Mouse (Mus musculus) CH12.LX (cell line): ENCODE results near the gene Sarnp.

Experiments
- CTCF ChIP-seq, 2 experiments: IDR thresholded peaks in 1 of 2; conservative IDR thresholded peaks in 1 of 2; 2 replicates each; pipeline ENCODE4 v1.5.1; 2011 to 2012; ENCODE audit warnings: low read depth in 2 of 2, low read length in 2 of 2, improper control_type of control experiment in 1 of 2, inconsistent platforms in 1 of 2, mild to moderate bottlenecking in 1 of 2, moderate library complexity in 1 of 2
- POLR2A ChIP-seq: IDR thresholded peaks from 2 replicates; pipeline ENCODE4 v1.6.1; 2011; ENCODE audit warnings: low read depth, mild to moderate bottlenecking, improper control_type of control experiment, low read length

DNA sequence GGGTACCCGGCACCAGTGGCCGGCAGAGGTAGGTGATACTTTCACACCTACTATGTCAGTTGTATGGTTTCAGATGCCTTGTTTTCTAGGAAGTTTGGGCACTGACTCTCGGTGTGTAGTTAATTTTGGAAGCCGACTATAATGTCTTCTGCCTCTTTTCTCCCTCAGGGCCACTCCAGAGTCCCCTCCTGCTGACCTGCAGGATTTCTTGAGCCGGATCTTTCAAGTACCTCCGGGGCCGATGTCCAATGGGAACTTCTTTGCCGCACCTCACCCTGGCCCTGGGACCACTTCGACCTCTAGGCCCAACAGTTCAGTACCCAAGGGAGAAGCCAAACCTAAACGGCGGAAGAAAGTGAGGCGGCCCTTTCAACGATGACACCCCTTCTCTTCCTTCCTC lies at the start of gene Sarnp:
- TF ChIP-seq CTCF (conservative IDR thresholded peaks at IDR 0.05 in 1 of 2, IDR thresholded peaks at IDR 0.05 in 1 of 2; ENCODE audit: low read depth in 2 of 2, low read length in 2 of 2), result no peak
- TF ChIP-seq POLR2A, result no peak
